Mouse (Mus musculus): Measurements from ENCODE around the gene Abhd14a. TPM values are rescaled to one million over a fixed set of nuclear protein-coding genes. Genes with fewer than 3 reads are reported as not detected.
A peak's percentile ranks its signal among the peaks of the same experiment; 100 is the strongest.

The Abhd14a gene
- polyA plus RNA-seq, 2 experiments = 14.3 to 16.4 TPM

DNA sequence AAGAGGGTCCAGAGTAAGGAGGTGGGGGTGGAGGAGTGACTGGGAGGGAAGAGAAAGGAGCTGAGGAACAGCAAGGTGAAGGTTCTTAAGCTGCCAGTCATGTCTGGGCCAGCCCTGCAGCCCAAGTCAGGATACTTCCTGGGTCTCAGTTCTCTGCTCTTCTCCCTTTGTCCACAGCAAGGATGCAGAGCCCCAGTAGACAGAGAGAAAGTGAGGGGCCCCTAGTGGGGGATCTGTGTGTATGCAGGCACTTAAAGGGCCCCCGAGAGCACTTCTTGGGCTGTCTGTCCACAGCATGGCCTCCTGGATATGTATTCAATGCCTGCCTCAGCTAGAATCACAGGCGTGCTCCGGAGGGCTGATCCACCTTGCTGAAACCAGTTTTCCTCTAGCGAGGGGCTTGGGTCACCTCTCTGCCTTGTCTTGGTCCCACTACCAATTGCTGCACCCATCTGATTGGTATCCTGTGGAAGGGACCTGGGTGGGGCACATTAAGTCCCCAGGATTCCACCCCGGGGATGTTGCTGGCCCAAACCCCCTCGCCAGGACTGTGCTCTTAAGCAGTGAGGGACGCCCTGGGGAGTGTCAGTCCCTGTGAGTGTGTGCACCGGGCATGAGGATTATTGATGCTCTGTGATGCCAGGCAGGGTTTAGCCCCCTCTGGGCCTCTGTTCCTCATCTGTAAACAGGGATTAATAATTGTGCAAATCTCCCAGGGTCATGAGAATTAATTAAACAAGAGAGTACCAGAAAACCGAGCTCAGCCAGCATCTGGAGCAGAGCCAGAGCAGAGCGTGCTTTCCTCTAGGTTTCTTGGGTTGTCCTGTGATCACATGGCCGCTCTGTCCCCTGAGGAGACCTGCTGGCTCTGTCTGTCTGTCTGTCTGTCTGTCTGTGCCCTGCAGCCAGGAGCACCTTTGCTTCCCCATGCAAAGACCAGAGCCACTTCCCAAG, 52.6 kb downstream of the Abhd14a start:
- H3K4me1 ChIP-seq (replicated peaks; ENCODE audit: control insufficient read depth in 2 of 2, insufficient read depth in 2 of 2, low read length in 1 of 2) = peaks cover 21 to 35% of the 10 kb centered on the region in 2 experiments
- DNase-seq (ENCODE audit: low read depth in 3 of 3, low spot score in 3 of 3) (no peak), ATAC-seq (ENCODE audit: insufficient read depth) (no peak)
- no peaks in the 10 kb centered on the region for H3K27me3 ChIP-seq (ENCODE audit: control insufficient read depth, insufficient read depth, low read length)
- H3K9me3 ChIP-seq (ENCODE audit: control insufficient read depth, low read length) = no peaks in the 10 kb centered on the region
- 64% methylated on average over 11 of the region's 11 CpGs for WGBS (ENCODE audit: insufficient replicate concordance)
- no peaks in the 10 kb centered on the region for H3K36me3 ChIP-seq (replicated peaks; ENCODE audit: control insufficient read depth, insufficient read depth, low read depth)
- TF ChIP-seq EP300 (IDR thresholded peaks at IDR 0.05; ENCODE audit: low read depth) (no peak), CTCF (IDR thresholded peaks at IDR 0.05; ENCODE audit: low read depth) (peak; percentile 39)
- H3K9ac ChIP-seq (replicated peaks) = no peak overlapping the region
- no peak overlapping the region for H3K4me3 ChIP-seq (ENCODE audit: insufficient read depth in 1 of 2, low read depth in 2 of 2, low read length in 2 of 2)
- H3K27ac ChIP-seq = no peak overlapping the region
- H3K4me2 ChIP-seq (ENCODE audit: low read depth) = no peak overlapping the region

DNA sequence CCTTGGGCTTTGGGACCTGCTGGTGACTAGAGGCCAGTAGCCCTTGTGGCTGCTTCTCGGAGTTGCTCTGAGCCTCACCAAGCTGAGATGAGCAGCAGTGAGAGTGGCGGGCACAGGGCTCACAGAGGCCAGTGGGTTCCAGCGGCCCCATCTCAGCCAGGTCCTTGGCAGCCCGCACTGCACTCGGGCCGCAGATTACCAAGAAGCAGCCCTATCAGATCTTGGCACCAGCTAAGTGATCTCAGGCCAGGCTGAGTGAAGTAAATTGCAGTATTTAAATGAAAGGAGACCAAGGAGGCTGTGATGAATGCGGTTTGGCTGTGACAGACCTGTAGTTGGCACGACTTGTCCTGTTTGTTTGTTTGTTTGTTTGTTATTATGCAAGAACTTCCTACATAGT, 53.9 kb downstream of the Abhd14a start:
- H3K4me2 ChIP-seq (ENCODE audit: low read depth) = no peak overlapping the region
- no peak overlapping the region for H3K4me3 ChIP-seq (ENCODE audit: insufficient read depth in 1 of 2, low read depth in 2 of 2, low read length in 2 of 2)
- no peaks in the 10 kb centered on the region for H3K36me3 ChIP-seq (replicated peaks; ENCODE audit: control insufficient read depth, insufficient read depth, low read depth)
- ATAC-seq (ENCODE audit: insufficient read depth) (no peak), DNase-seq (ENCODE audit: low read depth in 3 of 3, low spot score in 3 of 3) (no peak)
- no peaks in the 10 kb centered on the region for H3K9me3 ChIP-seq (ENCODE audit: control insufficient read depth, low read length)
- 52% methylated on average over 8 of the region's 8 CpGs for WGBS (ENCODE audit: insufficient replicate concordance)
- TF ChIP-seq EP300 (IDR thresholded peaks at IDR 0.05; ENCODE audit: low read depth) = no peak
- H3K9ac ChIP-seq (replicated peaks) = no peak overlapping the region
- peaks cover 9 to 22% of the 10 kb centered on the region in 2 experiments for H3K4me1 ChIP-seq (replicated peaks; ENCODE audit: control insufficient read depth in 2 of 2, insufficient read depth in 2 of 2, low read length in 1 of 2)
- H3K27ac ChIP-seq = no peak overlapping the region
- no peaks in the 10 kb centered on the region for H3K27me3 ChIP-seq (ENCODE audit: control insufficient read depth, insufficient read depth, low read length)

GRCm38 (mm10) chr9:106392828-106393527, 54.5 kb downstream of the Abhd14a start:
- WGBS (ENCODE audit: insufficient replicate concordance) = 66% methylated on average over 11 of the region's 11 CpGs
- Histone ChIP-seq H3K4me3 (ENCODE audit: insufficient read depth in 1 of 2, low read depth in 2 of 2, low read length in 2 of 2) (no peak overlapping the region), H3K4me1 (replicated peaks; ENCODE audit: control insufficient read depth in 2 of 2, insufficient read depth in 2 of 2, low read length in 1 of 2) (peaks cover 6 to 18% of the 10 kb centered on the region in 2 experiments), H3K4me2 (ENCODE audit: low read depth) (no peak overlapping the region), H3K9ac (replicated peaks) (no peak overlapping the region), H3K36me3 (replicated peaks; ENCODE audit: control insufficient read depth, insufficient read depth, low read depth) (no peaks in the 10 kb centered on the region), H3K27me3 (ENCODE audit: control insufficient read depth, insufficient read depth, low read length) (no peaks in the 10 kb centered on the region), H3K9me3 (ENCODE audit: control insufficient read depth, low read length) (no peaks in the 10 kb centered on the region), H3K27ac (no peak overlapping the region)
- no peak for TF ChIP-seq CTCF (IDR thresholded peaks at IDR 0.05; ENCODE audit: low read depth)
- no peak for TF ChIP-seq EP300 (IDR thresholded peaks at IDR 0.05; ENCODE audit: low read depth)
- ATAC-seq (ENCODE audit: insufficient read depth) (no peak), DNase-seq (ENCODE audit: low read depth in 3 of 3, low spot score in 3 of 3) (no peak)

Other genes with a start within 250 kb of the Abhd14a start
- gene Ppm1m, start 247.9 kb downstream of the Abhd14a start, polyA plus RNA-seq (2012; rRNA removed) = 7.2 and 10.0 TPM in 2 replicates
- gene Ppm1m, start 247.9 kb downstream of the Abhd14a start, polyA plus RNA-seq (2014; fragmentation: Nextera tagmentation; extraction: Ambion mirVana) = 5.4 and 5.9 TPM in 2 replicates
- gene Twf2, start 244.6 kb downstream of the Abhd14a start, polyA plus RNA-seq (2012; rRNA removed) = 14.3 and 14.9 TPM in 2 replicates
- gene Twf2, start 244.6 kb downstream of the Abhd14a start, polyA plus RNA-seq (2014; fragmentation: Nextera tagmentation; extraction: Ambion mirVana) = 18.7 and 19.7 TPM in 2 replicates
- 0.29 and 0.45 TPM in 2 replicates for gene Tlr9, start 225.1 kb downstream of the Abhd14a start, polyA plus RNA-seq (2012; rRNA removed)
- gene Tlr9, start 225.1 kb downstream of the Abhd14a start, polyA plus RNA-seq (2014; fragmentation: Nextera tagmentation; extraction: Ambion mirVana) = 0.06 and 0.08 TPM in 2 replicates
- gene Alas1, start 199.0 kb downstream of the Abhd14a start, polyA plus RNA-seq (2012; rRNA removed) = 29.2 and 29.8 TPM in 2 replicates
- gene Alas1, start 199.0 kb downstream of the Abhd14a start, polyA plus RNA-seq (2014; fragmentation: Nextera tagmentation; extraction: Ambion mirVana) = 36.9 and 43.6 TPM in 2 replicates
- gene Poc1a, start 166.6 kb downstream of the Abhd14a start, polyA plus RNA-seq (2012; rRNA removed) = 17.8 and 18.5 TPM in 2 replicates
- 21.4 and 23.7 TPM in 2 replicates for gene Poc1a, start 166.6 kb downstream of the Abhd14a start, polyA plus RNA-seq (2014; fragmentation: Nextera tagmentation; extraction: Ambion mirVana)
- 8.2 and 10.0 TPM in 2 replicates for gene Dusp7, start 79.0 kb downstream of the Abhd14a start, polyA plus RNA-seq (2012; rRNA removed)
- 4.4 and 4.5 TPM in 2 replicates for gene Dusp7, start 79.0 kb downstream of the Abhd14a start, polyA plus RNA-seq (2014; fragmentation: Nextera tagmentation; extraction: Ambion mirVana)
- 718 and 743 TPM in 2 replicates for gene Rpl29, start 18.2 kb downstream of the Abhd14a start, polyA plus RNA-seq (2012; rRNA removed)
- 713 and 720 TPM in 2 replicates for gene Rpl29, start 18.2 kb downstream of the Abhd14a start, polyA plus RNA-seq (2014; fragmentation: Nextera tagmentation; extraction: Ambion mirVana)
- 13.6 and 19.5 TPM in 2 replicates for gene Acy1, start 9.4 kb downstream of the Abhd14a start, polyA plus RNA-seq (2012; rRNA removed)
- 26.7 and 26.8 TPM in 2 replicates for gene Acy1, start 9.4 kb downstream of the Abhd14a start, polyA plus RNA-seq (2014; fragmentation: Nextera tagmentation; extraction: Ambion mirVana)
- 17.3 and 23.7 TPM in 2 replicates for gene Abhd14b, start 219 bp downstream of the Abhd14a start, polyA plus RNA-seq (2012; rRNA removed)
- gene Abhd14b, start 219 bp downstream of the Abhd14a start, polyA plus RNA-seq (2014; fragmentation: Nextera tagmentation; extraction: Ambion mirVana) = 24.9 and 25.2 TPM in 2 replicates
- 11.3 and 18.3 TPM in 2 replicates for gene Pcbp4, start 5.6 kb upstream of the Abhd14a start, polyA plus RNA-seq (2012; rRNA removed)
- 5.6 and 5.7 TPM in 2 replicates for gene Pcbp4, start 5.6 kb upstream of the Abhd14a start, polyA plus RNA-seq (2014; fragmentation: Nextera tagmentation; extraction: Ambion mirVana)
- gene Gpr62, start 18.3 kb upstream of the Abhd14a start, polyA plus RNA-seq (2012; rRNA removed) = not detected in 2 replicates
- gene Gpr62, start 18.3 kb upstream of the Abhd14a start, polyA plus RNA-seq (2014; fragmentation: Nextera tagmentation; extraction: Ambion mirVana) = not detected in 2 replicates
- gene Rrp9, start 28.3 kb upstream of the Abhd14a start, polyA plus RNA-seq (2012; rRNA removed) = 18.1 and 18.8 TPM in 2 replicates
- gene Rrp9, start 28.3 kb upstream of the Abhd14a start, polyA plus RNA-seq (2014; fragmentation: Nextera tagmentation; extraction: Ambion mirVana) = 22.1 and 25.1 TPM in 2 replicates
- 1.3 TPM in 2 replicates for gene Parp3, start 29.3 kb upstream of the Abhd14a start, polyA plus RNA-seq (2012; rRNA removed)
- 0.77 and 0.91 TPM in 2 replicates for gene Parp3, start 29.3 kb upstream of the Abhd14a start, polyA plus RNA-seq (2014; fragmentation: Nextera tagmentation; extraction: Ambion mirVana)
- gene Iqcf1, start 52.3 kb upstream of the Abhd14a start, polyA plus RNA-seq (2012; rRNA removed) = not detected in 2 replicates
- not detected in 2 replicates for gene Iqcf1, start 52.3 kb upstream of the Abhd14a start, polyA plus RNA-seq (2014; fragmentation: Nextera tagmentation; extraction: Ambion mirVana)
- not detected in 2 replicates for gene Iqcf5, start 66.9 kb upstream of the Abhd14a start, polyA plus RNA-seq (2012; rRNA removed)
- gene Iqcf5, start 66.9 kb upstream of the Abhd14a start, polyA plus RNA-seq (2014; fragmentation: Nextera tagmentation; extraction: Ambion mirVana) = not detected in 2 replicates
- not detected in 2 replicates for gene Iqcf3, start 114.0 kb upstream of the Abhd14a start, polyA plus RNA-seq (2012; rRNA removed)
- gene Iqcf3, start 114.0 kb upstream of the Abhd14a start, polyA plus RNA-seq (2014; fragmentation: Nextera tagmentation; extraction: Ambion mirVana) = not detected in 2 replicates
- not detected in 2 replicates for gene Iqcf4, start 123.3 kb upstream of the Abhd14a start, polyA plus RNA-seq (2012; rRNA removed)
- not detected in 2 replicates for gene Iqcf4, start 123.3 kb upstream of the Abhd14a start, polyA plus RNA-seq (2014; fragmentation: Nextera tagmentation; extraction: Ambion mirVana)
- not detected in 2 replicates for gene Iqcf6, start 178.9 kb upstream of the Abhd14a start, polyA plus RNA-seq (2012; rRNA removed)
- gene Iqcf6, start 178.9 kb upstream of the Abhd14a start, polyA plus RNA-seq (2014; fragmentation: Nextera tagmentation; extraction: Ambion mirVana) = not detected in 2 replicates
- gene Grm2, start 208.4 kb upstream of the Abhd14a start, polyA plus RNA-seq (2012; rRNA removed) = 0.02 TPM in 1 of 2 replicates, not detected in the other
- gene Grm2, start 208.4 kb upstream of the Abhd14a start, polyA plus RNA-seq (2014; fragmentation: Nextera tagmentation; extraction: Ambion mirVana) = not detected in 2 replicates
- gene Tex264, start 238.2 kb upstream of the Abhd14a start, polyA plus RNA-seq (2012; rRNA removed) = 9.4 and 11.3 TPM in 2 replicates
- 11.5 and 12.1 TPM in 2 replicates for gene Tex264, start 238.2 kb upstream of the Abhd14a start, polyA plus RNA-seq (2014; fragmentation: Nextera tagmentation; extraction: Ambion mirVana)